Mouse (Mus musculus) MEL (cell line): Measurements from ENCODE around the gene Akap11. TPM values are rescaled to one million over a fixed set of nuclear protein-coding genes. Genes with fewer than 3 reads are reported as not detected.

Experiments
- DNase-seq: peaks from one replicate; pipeline ENCODE4 v3.0.0; 2011; ENCODE audit warnings: low read depth, low spot score
- H3K27ac ChIP-seq: 2 replicates; pipeline ENCODE4 v1.5.1; 2012; ENCODE audit warnings: low read depth, mild to moderate bottlenecking, control low read depth, low read length, moderate library complexity; ENCODE audit not compliant: control insufficient read depth
- H3K27me3 ChIP-seq, 2 experiments: fragments of 150-350 bp in 1 of 2; sonication (generic) in 1 of 2; 2 replicates each; pipeline ENCODE4 v1.6.1; 2012; ENCODE audit warnings: low read length in 2 of 2, mild to moderate bottlenecking in 2 of 2, improper control_type of control experiment in 1 of 2, moderate library complexity in 1 of 2; ENCODE audit not compliant: insufficient read depth in 2 of 2, control insufficient read depth in 1 of 2
- H3K36me3 ChIP-seq, 2 experiments: 2 replicates each; pipeline ENCODE4 v1.6.1; 2012 to 2014; ENCODE audit warnings: low read length in 2 of 2, improper control_type of control experiment in 1 of 2, inconsistent platforms in 1 of 2, mild to moderate bottlenecking in 1 of 2; ENCODE audit not compliant: insufficient read depth in 2 of 2, control insufficient read depth in 1 of 2
- H3K4me1 ChIP-seq, 2 experiments: fragments of 150-350 bp in 1 of 2; sonication (generic) in 1 of 2; 2 replicates each; pipeline ENCODE4 v1.6.1; 2012; ENCODE audit warnings: low read length in 2 of 2, improper control_type of control experiment in 1 of 2, mild to moderate bottlenecking in 1 of 2; ENCODE audit not compliant: insufficient read depth in 2 of 2, control insufficient read depth in 1 of 2
- H3K4me3 ChIP-seq, 2 experiments: fragments of 150-350 bp in 1 of 2; sonication (generic) in 1 of 2; 2 replicates each; pipeline ENCODE4 v1.5.1; 2012; ENCODE audit warnings: low read depth in 2 of 2, low read length in 2 of 2, mild to moderate bottlenecking in 2 of 2, moderate library complexity in 2 of 2, control low read depth in 1 of 2, improper control_type of control experiment in 1 of 2; ENCODE audit not compliant: control insufficient read depth in 1 of 2, insufficient read depth in 1 of 2
- H3K79me2 ChIP-seq: 2 replicates; pipeline ENCODE4 v1.6.1; 2012; ENCODE audit warnings: mild to moderate bottlenecking, low read length, moderate library complexity; ENCODE audit not compliant: control insufficient read depth, poor library complexity, insufficient read depth
- H3K9ac ChIP-seq: 2 replicates; pipeline ENCODE4 v1.6.1; 2012; ENCODE audit warnings: low read depth, mild to moderate bottlenecking, control low read depth, low read length, moderate library complexity; ENCODE audit not compliant: control insufficient read depth, poor library complexity, severe bottlenecking
- H3K9me3 ChIP-seq: fragments of 150-350 bp; sonication (generic); replicated peaks from 2 replicates; pipeline ENCODE4 v1.6.1; 2012; ENCODE audit warnings: mild to moderate bottlenecking, low read length, improper control_type of control experiment, moderate library complexity; ENCODE audit not compliant: insufficient read depth
- BHLHE40 ChIP-seq: IDR thresholded peaks from 2 replicates; pipeline ENCODE4 v1.6.1; 2012; ENCODE audit warnings: low read depth, mild to moderate bottlenecking, inconsistent platforms, low read length, improper control_type of control experiment, borderline replicate concordance
- CHD1 ChIP-seq: IDR thresholded peaks from 2 replicates; pipeline ENCODE4 v1.6.1; 2012; ENCODE audit warnings: low read depth, mild to moderate bottlenecking, inconsistent platforms, low read length, improper control_type of control experiment
- CTCF ChIP-seq, 3 experiments: IDR thresholded peaks in 2 of 3; conservative IDR thresholded peaks in 1 of 3; 2 replicates each; pipeline ENCODE4 v1.5.1; 2011 to 2012; ENCODE audit warnings: low read length in 3 of 3, low read depth in 2 of 3, mild to moderate bottlenecking in 2 of 3, improper control_type of control experiment in 1 of 3, inconsistent platforms in 1 of 3, mixed read lengths in 1 of 3, moderate library complexity in 1 of 3; ENCODE audit not compliant: control insufficient read depth in 1 of 3, insufficient read depth in 1 of 3, poor library complexity in 1 of 3, severe bottlenecking in 1 of 3
- E2F4 ChIP-seq: IDR thresholded peaks from 2 replicates; pipeline ENCODE4 v1.6.1; 2011; ENCODE audit warnings: low read depth, low read length, improper control_type of control experiment, borderline replicate concordance
- ELF1 ChIP-seq: IDR thresholded peaks from 2 replicates; pipeline ENCODE4 v1.6.1; 2014; ENCODE audit warnings: low read depth, mild to moderate bottlenecking, inconsistent platforms, low read length, improper control_type of control experiment, moderate library complexity
- EP300 ChIP-seq, 2 experiments: IDR thresholded peaks; 2 replicates each; pipeline ENCODE4 v1.6.1; 2011; ENCODE audit warnings: improper control_type of control experiment in 2 of 2, low read length in 2 of 2, low read depth in 1 of 2, mild to moderate bottlenecking in 1 of 2
- GABPA ChIP-seq: IDR thresholded peaks from 2 replicates; pipeline ENCODE4 v1.6.1; 2012; ENCODE audit warnings: low read depth, mild to moderate bottlenecking, inconsistent platforms, low read length, improper control_type of control experiment, moderate library complexity
- GATA1 ChIP-seq: IDR thresholded peaks from 2 replicates; pipeline ENCODE4 v1.6.1; 2011; ENCODE audit warnings: low read depth, low read length, improper control_type of control experiment
- HCFC1 ChIP-seq: IDR thresholded peaks from 2 replicates; pipeline ENCODE4 v1.6.1; 2012; ENCODE audit warnings: low read depth, mild to moderate bottlenecking, inconsistent platforms, low read length, improper control_type of control experiment, moderate library complexity
- JUND ChIP-seq: IDR thresholded peaks from 2 replicates; pipeline ENCODE4 v1.6.1; 2011; ENCODE audit warnings: low read depth, mild to moderate bottlenecking, improper control_type of control experiment, low read length
- MAFK ChIP-seq: IDR thresholded peaks from 2 replicates; pipeline ENCODE4 v1.6.1; 2011; ENCODE audit warnings: low read depth, mild to moderate bottlenecking, low read length, improper control_type of control experiment, borderline replicate concordance
- MAZ ChIP-seq: IDR thresholded peaks from 2 replicates; pipeline ENCODE4 v1.6.1; 2012; ENCODE audit warnings: low read depth, mild to moderate bottlenecking, inconsistent platforms, low read length, improper control_type of control experiment
- MEF2A ChIP-seq: IDR thresholded peaks from 2 replicates; pipeline ENCODE4 v1.6.1; 2014; ENCODE audit warnings: low read depth, mild to moderate bottlenecking, inconsistent platforms, low read length, improper control_type of control experiment; ENCODE audit not compliant: poor library complexity, insufficient replicate concordance, severe bottlenecking; ENCODE audit errors: extremely low read depth
- MXI1 ChIP-seq: IDR thresholded peaks from 2 replicates; pipeline ENCODE4 v1.6.1; 2011; ENCODE audit warnings: mild to moderate bottlenecking, low read depth, low read length, improper control_type of control experiment
- MYC ChIP-seq: IDR thresholded peaks from 2 replicates; pipeline ENCODE4 v1.6.1; 2011; ENCODE audit warnings: low read depth, mild to moderate bottlenecking, low read length, improper control_type of control experiment, moderate library complexity
- NELFE ChIP-seq: IDR thresholded peaks from 2 replicates; pipeline ENCODE4 v1.6.1; 2011; ENCODE audit warnings: low read depth, low read length, improper control_type of control experiment
- POLR2AphosphoS2 ChIP-seq: IDR thresholded peaks from 2 replicates; pipeline ENCODE4 v1.6.1; 2011; ENCODE audit warnings: low read length, improper control_type of control experiment
- POLR2AphosphoS5 ChIP-seq: IDR thresholded peaks from 2 replicates; pipeline ENCODE4 v1.6.1; 2012; ENCODE audit warnings: low read depth, borderline replicate concordance, mild to moderate bottlenecking, inconsistent platforms, low read length, moderate library complexity, mixed read lengths
- RAD21 ChIP-seq: IDR thresholded peaks from 2 replicates; pipeline ENCODE4 v1.6.1; 2011; ENCODE audit warnings: mild to moderate bottlenecking, low read depth, low read length, improper control_type of control experiment
- TAL1 ChIP-seq: IDR thresholded peaks from 2 replicates; pipeline ENCODE4 v1.6.1; 2012; ENCODE audit warnings: mild to moderate bottlenecking, inconsistent platforms, low read length, moderate library complexity, mixed read lengths
- TBP ChIP-seq: IDR thresholded peaks from 2 replicates; pipeline ENCODE4 v1.8.0; 2011; ENCODE audit warnings: low read depth, low read length, improper control_type of control experiment
- TCF12 ChIP-seq: IDR thresholded peaks from 2 replicates; pipeline ENCODE4 v1.6.1; 2014; ENCODE audit warnings: low read depth, mild to moderate bottlenecking, inconsistent platforms, low read length, improper control_type of control experiment, moderate library complexity
- USF1 ChIP-seq: IDR thresholded peaks from 2 replicates; pipeline ENCODE4 v1.6.1; 2014; ENCODE audit warnings: low read depth, mild to moderate bottlenecking, inconsistent platforms, low read length, improper control_type of control experiment, moderate library complexity
- ZKSCAN1 ChIP-seq: IDR thresholded peaks from 2 replicates; pipeline ENCODE4 v1.6.1; 2012; ENCODE audit warnings: low read depth, mild to moderate bottlenecking, inconsistent platforms, low read length, improper control_type of control experiment, moderate library complexity
- ZNF384 ChIP-seq: IDR thresholded peaks from 2 replicates; pipeline ENCODE4 v1.6.1; 2012; ENCODE audit warnings: low read depth, mild to moderate bottlenecking, inconsistent platforms, low read length, improper control_type of control experiment
- polyA plus RNA-seq, 2 experiments: library from polyadenylated mRNA; stranded (reverse) in 1 of 2; unstranded in 1 of 2; fragments of >175 nt in 1 of 2; fragments of >200 nt in 1 of 2; gene quantifications; 2 replicates each; pipeline versions ENCODE4 v1.2.1 to v1.2.4; 2012; ENCODE audit warnings: low replicate concordance in 2 of 2, low read depth in 1 of 2; ENCODE audit not compliant: insufficient read length in 2 of 2, insufficient read depth in 1 of 2, missing spikeins in 1 of 2
- total RNA-seq: library from RNA; depleted of rRNA; stranded (reverse); fragments of 300-350 nt; gene quantifications from 2 replicates; pipeline ENCODE4 v1.2.3, GENCODE M21; 2012

Akap11 gene
- total and polyA plus RNA-seq, 3 experiments, result 13.0 to 25.4 (median 17.1) TPM

DNA sequence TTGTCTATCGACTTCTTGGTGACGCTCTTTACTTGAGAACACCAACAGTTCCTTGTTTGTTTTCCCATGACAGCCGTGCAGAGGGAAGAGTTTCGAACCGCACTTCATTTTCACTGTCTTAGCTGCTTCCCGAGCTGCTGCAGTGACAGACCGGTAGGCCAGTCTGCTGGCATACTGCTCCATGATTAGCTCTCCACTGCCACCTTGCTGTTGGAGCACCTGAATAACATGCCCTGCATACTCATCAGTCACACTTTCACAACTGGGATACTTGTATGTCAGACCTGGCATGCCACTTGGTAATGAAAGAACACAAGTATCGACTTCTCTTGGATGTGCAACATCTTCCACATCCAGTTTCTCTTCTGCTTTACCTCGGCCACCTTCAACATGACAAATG is 25.9 kb downstream of the Akap11 start:
- no peaks in the 10 kb centered on the region for H3K4me1 ChIP-seq
- peaks cover 0 to 7% of the 10 kb centered on the region in 2 experiments; a peak in 2 of 4 replicates for H3K36me3 ChIP-seq
- no peaks in the 10 kb centered on the region for H3K9me3 ChIP-seq
- H3K9ac ChIP-seq, result no peak overlapping the region
- H3K4me3 ChIP-seq, result no peak overlapping the region
- no peak for DNase-seq
- no peak overlapping the region for H3K27ac ChIP-seq
- no peak for TF ChIP-seq MAZ
- TF ChIP-seq TAL1, result no peak
- TF ChIP-seq JUND, result no peak
- TF ChIP-seq MXI1, result no peak
- no peak for TF ChIP-seq POLR2AphosphoS2
- TF ChIP-seq RAD21, result no peak
- no peak for TF ChIP-seq MEF2A
- TF ChIP-seq ZKSCAN1, result no peak
- no peak for TF ChIP-seq BHLHE40
- TF ChIP-seq TBP, result no peak
- no peak for TF ChIP-seq TCF12
- TF ChIP-seq ZNF384, result no peak
- TF ChIP-seq NELFE, result no peak
- TF ChIP-seq CHD1, result no peak
- TF ChIP-seq POLR2AphosphoS5, result no peak
- TF ChIP-seq GABPA, result no peak
- no peak for TF ChIP-seq ELF1
- TF ChIP-seq EP300 (IDR thresholded peaks at IDR 0.05; ENCODE audit: low read depth in 1 of 2, low read length in 2 of 2), result no peak
- no peak for TF ChIP-seq CTCF (IDR thresholded peaks at IDR 0.05 in 2 of 3, conservative IDR thresholded peaks at IDR 0.05 in 1 of 3; ENCODE audit: control insufficient read depth in 1 of 3, insufficient read depth in 1 of 3, low read depth in 2 of 3, low read length in 3 of 3, poor library complexity in 1 of 3, severe bottlenecking in 1 of 3)
- no peaks in the 10 kb centered on the region for H3K79me2 ChIP-seq
- H3K27me3 ChIP-seq, result no peaks in the 10 kb centered on the region

DNA sequence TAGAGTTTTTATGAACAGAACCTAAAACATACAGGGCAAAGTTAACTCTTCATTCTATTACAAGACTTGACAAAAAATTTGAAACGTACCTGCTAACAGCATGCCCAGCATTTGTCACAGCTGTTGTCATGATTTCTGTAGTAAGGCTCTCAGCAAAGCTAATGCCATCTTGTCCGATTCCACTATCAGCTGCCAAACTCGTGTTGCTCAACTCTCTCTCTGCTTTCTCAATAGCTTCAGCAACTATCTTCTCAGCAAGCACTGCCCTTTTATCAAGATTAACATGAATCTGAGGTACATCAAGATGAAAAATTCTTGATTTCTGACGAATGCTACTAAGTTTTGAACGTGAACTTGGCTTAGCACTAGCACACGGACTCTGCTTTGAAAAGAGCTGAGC is 26.8 kb downstream of the Akap11 start:
- H3K4me3 ChIP-seq, result no peak overlapping the region
- H3K9me3 ChIP-seq, result no peaks in the 10 kb centered on the region
- peaks cover 0 to 5% of the 10 kb centered on the region in 2 experiments; a peak in 2 of 4 replicates for H3K36me3 ChIP-seq
- no peak for DNase-seq
- H3K27me3 ChIP-seq, result no peaks in the 10 kb centered on the region
- H3K4me1 ChIP-seq, result no peaks in the 10 kb centered on the region
- no peak overlapping the region for H3K27ac ChIP-seq
- H3K79me2 ChIP-seq, result no peaks in the 10 kb centered on the region
- no peak overlapping the region for H3K9ac ChIP-seq
- TF ChIP-seq MAFK, result no peak
- TF ChIP-seq JUND, result no peak
- TF ChIP-seq TAL1, result no peak
- no peak for TF ChIP-seq CHD1
- no peak for TF ChIP-seq POLR2AphosphoS2
- no peak for TF ChIP-seq USF1
- no peak for TF ChIP-seq GABPA
- no peak for TF ChIP-seq MYC
- no peak for TF ChIP-seq HCFC1
- TF ChIP-seq GATA1, result no peak
- TF ChIP-seq CTCF (IDR thresholded peaks at IDR 0.05 in 2 of 3, conservative IDR thresholded peaks at IDR 0.05 in 1 of 3; ENCODE audit: control insufficient read depth in 1 of 3, insufficient read depth in 1 of 3, low read depth in 2 of 3, low read length in 3 of 3, poor library complexity in 1 of 3, severe bottlenecking in 1 of 3), result no peak
- no peak for TF ChIP-seq ELF1
- no peak for TF ChIP-seq BHLHE40
- TF ChIP-seq E2F4, result no peak
